Mouse (Mus musculus) mouse embryonic stem cell (cell line): ENCODE results near the gene Mcoln2.

Experiments
- in situ Hi-C, 2 experiments: fragments of 300-500 bp; cut with MboI; formaldehyde crosslinking; loops; 1 replicate in 1 of 2; 3 replicates in 1 of 2; pipeline ENCODE4 v1.14.3; 2019 to 2020; ENCODE audit warnings: low sequenced_read_pairs in 2 of 2, low pct_unique_long_range_greater_than_20kb in 1 of 2, mixed read lengths in 1 of 2; ENCODE audit not compliant: unreplicated experiment in 1 of 2

Mcoln2 gene

DNA sequence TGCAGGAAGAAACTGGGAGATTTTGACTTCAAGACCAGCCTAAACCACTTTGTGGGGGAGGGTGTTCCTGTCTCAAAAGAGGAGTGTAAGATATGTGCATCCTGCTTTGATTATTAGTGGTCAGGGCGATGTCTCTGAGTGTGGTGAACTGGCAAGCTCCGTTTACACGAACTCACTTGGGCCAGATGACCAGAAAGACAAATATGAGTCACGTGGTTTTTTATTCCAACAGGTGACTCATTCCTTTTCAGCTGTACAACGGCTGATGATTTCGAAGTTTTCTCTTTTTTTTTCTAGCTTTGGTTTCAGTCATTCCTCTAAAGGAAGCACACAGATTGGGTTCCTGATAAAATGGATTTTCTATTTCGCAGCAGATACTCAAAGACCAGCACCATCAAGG lies 27.7 kb downstream of the Mcoln2 start:
- in situ Hi-C loops = loop anchor here (5.0 to 25.0 kb wide), 5 partner anchors 72 to 765 kb away; partner anchors contain the start of gene Wdr63 (in 1 of the 2)

- in situ Hi-C loops = loop anchor here (5.0 to 25.0 kb wide), 5 partner anchors 73 to 766 kb away; partner anchors contain the start of gene Wdr63 (in 1 of the 2)
Observed at GRCm38 (mm10) chr3:146177748-146178582, 28.3 kb downstream of the Mcoln2 start.

DNA sequence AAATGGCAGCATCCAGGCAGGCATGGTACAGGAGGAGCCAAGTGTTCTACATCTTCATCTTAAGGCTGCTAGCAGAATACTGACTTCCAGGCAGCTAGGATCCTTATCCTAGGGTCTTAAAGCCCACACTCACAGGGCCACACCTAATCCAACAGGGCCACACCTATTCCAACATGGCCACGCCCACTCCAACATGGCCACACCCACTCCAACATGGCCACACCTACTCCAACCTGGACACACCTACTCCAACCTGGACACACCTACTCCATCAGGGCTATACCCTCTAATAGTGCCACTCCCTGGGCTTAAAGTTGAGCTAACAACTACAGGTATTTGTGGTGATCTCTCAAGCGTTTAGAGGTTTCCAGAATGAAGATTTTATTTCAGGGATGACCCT lies 30.7 kb downstream of the Mcoln2 start:
- in situ Hi-C loops = loop anchor here (5.0 to 25.0 kb wide), 5 partner anchors 123 to 768 kb away; no protein-coding TSS in a partner anchor

DNA sequence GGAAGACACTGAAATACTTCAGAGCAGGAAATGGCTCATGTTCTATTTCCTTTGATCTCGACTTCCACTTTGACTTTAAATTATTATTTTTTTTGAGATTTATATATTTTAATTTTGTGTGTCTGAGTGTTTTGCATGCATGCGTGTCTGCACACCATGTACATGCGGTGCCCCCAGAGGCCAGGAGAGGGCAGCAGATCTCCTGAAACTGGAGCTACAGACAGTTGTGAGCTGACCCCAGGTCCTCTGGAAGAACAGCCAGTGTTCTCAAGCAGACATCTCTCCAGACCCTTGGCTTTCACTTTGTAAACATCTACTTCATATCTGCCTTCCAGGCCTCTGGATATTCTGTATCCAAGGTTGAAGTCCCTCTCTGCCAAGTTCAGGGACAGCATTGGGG lies 31.4 kb downstream of the Mcoln2 start:
- in situ Hi-C loops = loop anchor here (5.0 to 25.0 kb wide), 5 partner anchors 124 to 769 kb away; no protein-coding TSS in a partner anchor

GRCm38 (mm10) chr3:146184992-146185657 lies 35.5 kb downstream of the Mcoln2 start:
- in situ Hi-C loops = loop anchor here (5.0 to 25.0 kb wide), 5 partner anchors 128 to 773 kb away; no protein-coding TSS in a partner anchor

GRCm38 (mm10) chr3:146186033-146186432 lies 36.4 kb downstream of the Mcoln2 start:
- in situ Hi-C loops = loop anchor here (10.0 to 25.0 kb wide), 3 partner anchors 159 to 774 kb away; no protein-coding TSS in a partner anchor

DNA sequence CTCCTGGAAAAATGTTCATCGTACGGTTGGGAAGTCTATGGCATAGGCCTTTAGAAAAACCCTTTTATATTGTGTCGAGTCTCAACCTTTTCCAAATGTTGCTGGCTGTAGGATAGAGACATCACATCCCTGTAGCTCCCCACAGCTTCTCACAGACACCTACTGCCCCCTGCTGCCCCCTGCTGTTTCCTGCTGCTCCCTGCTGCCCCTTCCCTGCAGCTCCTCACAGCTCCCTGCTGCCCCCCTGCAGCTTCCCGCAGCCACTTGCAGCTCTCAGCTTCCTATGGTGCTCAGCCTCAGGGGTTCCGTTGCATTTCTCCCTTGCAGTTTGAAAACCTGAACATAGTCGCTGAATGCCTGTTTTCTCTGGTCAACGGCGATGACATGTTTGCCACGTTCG lies 40.3 kb downstream of the Mcoln2 start:
- in situ Hi-C loops = loop anchor here (10.0 to 25.0 kb wide), 3 partner anchors 155 to 778 kb away; no protein-coding TSS in a partner anchor

- in situ Hi-C loops = loop anchor here in 1 of 2 experiments (25.0 kb wide), 2 partner anchors 745 to 780 kb away; no protein-coding TSS in a partner anchor
Observed at GRCm38 (mm10) chr3:146192507-146192906, 42.9 kb downstream of the Mcoln2 start.

- in situ Hi-C loops = loop anchor here in 1 of 2 experiments (25.0 kb wide), 2 partner anchors 742 to 783 kb away; no protein-coding TSS in a partner anchor
Observed at GRCm38 (mm10) chr3:146195153-146195552, 45.5 kb downstream of the Mcoln2 start.

GRCm38 (mm10) chr3:146196301-146196700 lies 46.7 kb downstream of the Mcoln2 start:
- in situ Hi-C loops = loop anchor here in 1 of 2 experiments (25.0 kb wide), 2 partner anchors 741 to 784 kb away; no protein-coding TSS in a partner anchor

GRCm38 (mm10) chr3:146196780-146197743 lies 47.4 kb downstream of the Mcoln2 start:
- in situ Hi-C loops = loop anchor here in 1 of 2 experiments (25.0 kb wide), 2 partner anchors 740 to 785 kb away; no protein-coding TSS in a partner anchor

- in situ Hi-C loops = loop anchor here in 1 of 2 experiments (25.0 kb wide), 2 partner anchors 740 to 785 kb away; no protein-coding TSS in a partner anchor
Observed at GRCm38 (mm10) chr3:146197785-146198184, 48.2 kb downstream of the Mcoln2 start.

DNA sequence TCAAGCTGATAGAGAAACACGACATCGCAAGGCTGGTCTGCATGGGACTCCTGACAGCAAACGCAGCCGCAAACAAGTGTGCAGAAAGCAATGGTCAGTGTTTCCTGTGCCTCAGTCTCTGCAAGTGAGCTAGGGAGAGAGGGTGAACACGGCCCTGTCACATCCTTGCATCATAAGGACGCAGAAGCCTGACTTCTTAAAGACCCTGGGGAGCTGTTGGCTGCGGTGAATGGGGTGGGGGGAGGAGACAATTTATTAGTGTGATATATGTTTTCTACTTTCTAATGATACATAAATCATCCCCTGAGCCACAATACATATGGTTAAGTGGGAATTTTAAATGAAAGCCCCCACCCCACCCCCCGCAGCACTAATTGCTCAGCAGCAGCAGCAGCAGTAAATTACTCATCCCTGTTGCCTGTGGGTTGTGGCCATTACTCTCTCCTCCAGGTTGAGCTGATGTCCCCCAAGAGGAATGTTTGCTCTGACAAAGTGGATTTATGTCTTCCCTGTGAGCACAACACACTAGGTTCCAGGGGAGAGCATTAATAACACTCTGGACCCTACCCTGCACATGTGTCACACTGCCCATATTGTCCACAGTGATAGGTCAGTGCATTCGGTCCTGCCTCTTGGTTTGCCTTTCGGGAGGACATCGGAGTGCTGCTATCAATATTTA lies 49.3 kb downstream of the Mcoln2 start:
- in situ Hi-C loops = loop anchor here in 1 of 2 experiments (25.0 kb wide), 2 partner anchors 738 to 787 kb away; no protein-coding TSS in a partner anchor

DNA sequence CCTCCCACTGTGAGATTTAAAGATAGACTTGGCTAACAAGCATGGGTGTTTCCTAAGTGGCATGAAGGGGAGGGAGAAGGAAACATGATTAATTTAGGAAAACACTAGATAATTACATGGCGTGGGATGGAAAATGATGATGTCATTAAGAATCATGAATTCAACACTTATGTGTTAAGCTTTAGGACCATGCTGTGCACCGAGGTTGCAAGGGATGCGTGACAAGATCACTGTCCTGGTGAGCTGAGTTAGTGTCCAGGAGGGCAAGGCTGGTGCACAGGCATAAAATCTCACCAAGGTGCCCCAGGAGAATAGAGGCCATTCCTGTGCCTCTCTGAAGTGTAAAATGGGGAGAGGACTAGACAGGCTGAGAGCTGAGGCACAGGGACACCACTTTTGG lies 49.9 kb downstream of the Mcoln2 start:
- in situ Hi-C loops = loop anchor here in 1 of 2 experiments (25.0 kb wide), 2 partner anchors 738 to 787 kb away; no protein-coding TSS in a partner anchor

- in situ Hi-C loops = no loop called here
Observed at GRCm38 (mm10) chr3:146204375-146204774, 54.7 kb downstream of the Mcoln2 start.

- in situ Hi-C loops = no loop called here
Observed at GRCm38 (mm10) chr3:146205305-146205704, 55.7 kb downstream of the Mcoln2 start.

- in situ Hi-C loops = no loop called here
Observed at GRCm38 (mm10) chr3:146206635-146207034, 57.0 kb downstream of the Mcoln2 start.
